Mouse (Mus musculus) hindbrain, embryonic 13.5 days (tissue): Measurements from ENCODE around the gene Zfyve16. TPM values are rescaled to one million over a fixed set of nuclear protein-coding genes. Genes with fewer than 3 reads are reported as not detected.

Experiments used
- ATAC-seq: fragments of 200-750 bp; cut with Nextera tagmentation; 2 replicates; pipeline ENCODE4 v1.8.0; 2017; ENCODE audit warnings: moderate TSS enrichment; ENCODE audit not compliant: low FRiP score
- H3K27ac ChIP-seq: fragments of 300-500 bp; sonication (generic); 2 replicates; pipeline ENCODE4 v1.5.1; 2015; ENCODE audit warnings: inconsistent platforms, mild to moderate bottlenecking, moderate library complexity
- H3K27me3 ChIP-seq: fragments of 300-500 bp; sonication (generic); 2 replicates; pipeline ENCODE4 v1.6.1; 2015; ENCODE audit warnings: mild to moderate bottlenecking, inconsistent platforms
- H3K36me3 ChIP-seq: fragments of 300-500 bp; sonication (generic); 2 replicates; pipeline ENCODE4 v1.6.1; 2015; ENCODE audit warnings: mild to moderate bottlenecking, inconsistent platforms
- H3K4me1 ChIP-seq: fragments of 300-500 bp; sonication (generic); replicated peaks from 2 replicates; pipeline ENCODE4 v1.6.1; 2015; ENCODE audit warnings: inconsistent platforms
- H3K4me2 ChIP-seq: fragments of 300-500 bp; sonication (generic); 2 replicates; pipeline ENCODE4 v1.6.1; 2015; ENCODE audit warnings: inconsistent platforms, mild to moderate bottlenecking, moderate library complexity
- H3K4me3 ChIP-seq: fragments of 300-500 bp; sonication (generic); 2 replicates; pipeline ENCODE4 v1.5.1; 2015; ENCODE audit warnings: mild to moderate bottlenecking, inconsistent platforms
- H3K9ac ChIP-seq: fragments of 300-500 bp; sonication (generic); 2 replicates; pipeline ENCODE4 v1.6.1; 2015; ENCODE audit warnings: mild to moderate bottlenecking, inconsistent platforms
- H3K9me3 ChIP-seq: fragments of 300-500 bp; sonication (generic); 2 replicates; pipeline ENCODE4 v1.6.1; 2016; ENCODE audit warnings: inconsistent platforms
- WGBS: fragments of 180-500 bp; shearing (Covaris S2); methylation state at CpG from one replicate; pipeline ENCODE4 v1.1.7; 2015; 5-methylcytosine and 5-hydroxymethylcytosine counted together
- polyA plus RNA-seq: library from polyadenylated mRNA; unstranded; fragments of >200 nt; fragmentation: Nextera tagmentation; extraction: Ambion mirVana; gene quantifications from 2 replicates; pipeline ENCODE4 v1.2.1, GENCODE M21; 2015

Zfyve16 gene
- 11.2 and 11.5 TPM in 2 replicates for polyA plus RNA-seq

- peak within 1 kb of the TSS; percentile 67 for H3K4me2 ChIP-seq
- WGBS: under 1% methylated on average over 46 of the region's 46 CpGs
- H3K4me1 ChIP-seq: peaks cover 12% of the 10 kb centered on the region
Observed at GRCm38 (mm10) chr13:92530721-92531211, at the start of gene Zfyve16. TSS of gene Zfyve16 (minus strand) at chr13:92530868.

GRCm38 (mm10) chr13:92578210-92578609 is 47.5 kb upstream of the Zfyve16 start:
- H3K36me3 ChIP-seq: no peaks in the 10 kb centered on the region
- no peak overlapping the region for H3K4me3 ChIP-seq
- no peak for ATAC-seq
- no peaks in the 10 kb centered on the region for H3K27me3 ChIP-seq
- no peaks in the 10 kb centered on the region for H3K9me3 ChIP-seq
- no peaks in the 10 kb centered on the region for H3K4me1 ChIP-seq
- no peak overlapping the region for H3K27ac ChIP-seq
- WGBS: 83% methylated on average over 4 of the region's 4 CpGs
- no peak overlapping the region for H3K9ac ChIP-seq
- H3K4me2 ChIP-seq: no peak overlapping the region

More at GRCm38 (mm10) chr13:92530721-92531211, at the start of gene Zfyve16:
- Histone ChIP-seq H3K4me3 (peak within 1 kb of the TSS; percentile 74), H3K27ac (peak within 1 kb of the TSS; percentile 95), H3K36me3 (no peaks in the 10 kb centered on the region), H3K9me3 (no peaks in the 10 kb centered on the region), H3K9ac (peak within 1 kb of the TSS; percentile 84), H3K27me3 (no peaks in the 10 kb centered on the region)
- ATAC-seq: peak; percentile 98

GRCm38 (mm10) chr13:92576688-92577087 is 46.0 kb upstream of the Zfyve16 start:
- H3K4me3 ChIP-seq: no peak overlapping the region
- H3K4me2 ChIP-seq: no peak overlapping the region
- ATAC-seq: no peak
- H3K4me1 ChIP-seq: no peaks in the 10 kb centered on the region
- no peaks in the 10 kb centered on the region for H3K27me3 ChIP-seq
- 47% methylated on average over 6 of the region's 6 CpGs for WGBS
- no peak overlapping the region for H3K27ac ChIP-seq
- H3K36me3 ChIP-seq: no peaks in the 10 kb centered on the region
- H3K9ac ChIP-seq: no peak overlapping the region
- H3K9me3 ChIP-seq: no peaks in the 10 kb centered on the region

GRCm38 (mm10) chr13:92576072-92576471 is 45.4 kb upstream of the Zfyve16 start, which contains the start of gene Spz1:
TSS of gene Spz1 (minus strand) at chr13:92576172.
- Histone ChIP-seq H3K27me3 (no peaks in the 10 kb centered on the region), H3K9ac (no peak within 1 kb of the TSS), H3K4me3 (no peak within 1 kb of the TSS), H3K4me2 (no peak within 1 kb of the TSS), H3K27ac (no peak within 1 kb of the TSS), H3K9me3 (no peaks in the 10 kb centered on the region), H3K4me1 (no peaks in the 10 kb centered on the region), H3K36me3 (no peaks in the 10 kb centered on the region)
- ATAC-seq: no peak

- ATAC-seq: no peak
- H3K36me3 ChIP-seq: no peaks in the 10 kb centered on the region
- WGBS: 66% methylated on average over 5 of the region's 5 CpGs
- peaks cover 11% of the 10 kb centered on the region; the same call in 1 of the 2 replicates for H3K4me1 ChIP-seq
- no peaks in the 10 kb centered on the region for H3K9me3 ChIP-seq
- no peak overlapping the region for H3K4me2 ChIP-seq
- H3K27me3 ChIP-seq: no peaks in the 10 kb centered on the region
- H3K27ac ChIP-seq: no peak overlapping the region
- H3K4me3 ChIP-seq: no peak overlapping the region
- no peak overlapping the region for H3K9ac ChIP-seq
Observed at GRCm38 (mm10) chr13:92559429-92559828, 28.8 kb upstream of the Zfyve16 start.

- no peak for ATAC-seq
- Histone ChIP-seq H3K4me3 (no peak overlapping the region), H3K9me3 (no peaks in the 10 kb centered on the region), H3K27ac (no peak overlapping the region), H3K36me3 (no peaks in the 10 kb centered on the region), H3K4me1 (peaks cover 11% of the 10 kb centered on the region; the same call in 1 of the 2 replicates), H3K9ac (no peak overlapping the region), H3K27me3 (no peaks in the 10 kb centered on the region), H3K4me2 (no peak overlapping the region)
- WGBS: 52% methylated on average over 2 of the region's 2 CpGs
Observed at GRCm38 (mm10) chr13:92557229-92557628, 26.6 kb upstream of the Zfyve16 start.

GRCm38 (mm10) chr13:92556458-92557126 is 25.9 kb upstream of the Zfyve16 start:
- Histone ChIP-seq H3K4me3 (no peak overlapping the region), H3K4me2 (no peak overlapping the region), H3K9ac (no peak overlapping the region), H3K27ac (no peak overlapping the region), H3K4me1 (peaks cover 11% of the 10 kb centered on the region; the same call in 1 of the 2 replicates), H3K27me3 (no peaks in the 10 kb centered on the region), H3K9me3 (0 out of 2 replicates have a peak, but pooled peaks cover under 1% of the 10 kb centered on the region), H3K36me3 (no peaks in the 10 kb centered on the region)
- no peak for ATAC-seq
- 24% methylated on average over 8 of the region's 8 CpGs for WGBS

- Histone ChIP-seq H3K4me1 (no peaks in the 10 kb centered on the region), H3K9me3 (peaks cover 14% of the 10 kb centered on the region; the same call in 1 of the 2 replicates), H3K36me3 (no peaks in the 10 kb centered on the region), H3K9ac (no peak overlapping the region), H3K27ac (no peak overlapping the region), H3K4me2 (no peak overlapping the region), H3K27me3 (no peaks in the 10 kb centered on the region), H3K4me3 (no peak overlapping the region)
- no peak for ATAC-seq
- WGBS: 96% methylated on average over 4 of the region's 4 CpGs
Observed at GRCm38 (mm10) chr13:92547093-92547492, 16.4 kb upstream of the Zfyve16 start.

- Histone ChIP-seq H3K9ac (no peak overlapping the region), H3K4me3 (no peak overlapping the region), H3K4me1 (no peaks in the 10 kb centered on the region), H3K9me3 (no peaks in the 10 kb centered on the region), H3K27me3 (no peaks in the 10 kb centered on the region), H3K36me3 (no peaks in the 10 kb centered on the region), H3K4me2 (no peak overlapping the region), H3K27ac (no peak overlapping the region)
- ATAC-seq: no peak
- WGBS: 84% methylated on average over 6 of the region's 6 CpGs
Observed at GRCm38 (mm10) chr13:92540997-92541396, 10.3 kb upstream of the Zfyve16 start.

- Histone ChIP-seq H3K9me3 (no peaks in the 10 kb centered on the region), H3K4me3 (no peak overlapping the region), H3K4me2 (no peak overlapping the region), H3K27me3 (no peaks in the 10 kb centered on the region), H3K27ac (no peak overlapping the region), H3K4me1 (no peaks in the 10 kb centered on the region), H3K36me3 (no peaks in the 10 kb centered on the region), H3K9ac (no peak overlapping the region)
- no peak for ATAC-seq
- WGBS: 64% methylated on average over 4 of the region's 4 CpGs
Observed at GRCm38 (mm10) chr13:92539126-92539525, 8.5 kb upstream of the Zfyve16 start.

GRCm38 (mm10) chr13:92533801-92534200 is 3.1 kb upstream of the Zfyve16 start:
- Histone ChIP-seq H3K9me3 (no peaks in the 10 kb centered on the region), H3K27me3 (no peaks in the 10 kb centered on the region), H3K4me2 (no peak overlapping the region), H3K9ac (no peak overlapping the region), H3K4me3 (no peak overlapping the region), H3K36me3 (no peaks in the 10 kb centered on the region), H3K4me1 (peaks cover 10% of the 10 kb centered on the region), H3K27ac (no peak overlapping the region)
- ATAC-seq: no peak
- WGBS: 59% methylated on average over 2 of the region's 2 CpGs

- Histone ChIP-seq H3K36me3 (no peaks in the 10 kb centered on the region), H3K4me3 (no peak overlapping the region), H3K27me3 (no peaks in the 10 kb centered on the region), H3K27ac (no peak overlapping the region), H3K4me1 (peaks cover 12% of the 10 kb centered on the region), H3K4me2 (no peak overlapping the region), H3K9me3 (no peaks in the 10 kb centered on the region), H3K9ac (0 out of 2 replicates have a peak overlapping the region, but pooled peaks have one; percentile 8)
- 88% methylated on average over 2 of the region's 2 CpGs for WGBS
- ATAC-seq: no peak
Observed at GRCm38 (mm10) chr13:92532216-92532615, 1.5 kb upstream of the Zfyve16 start.

- H3K27me3 ChIP-seq: no peaks in the 10 kb centered on the region
- H3K4me1 ChIP-seq: peaks cover 12% of the 10 kb centered on the region
- H3K4me2 ChIP-seq: peak overlapping the region; percentile 67
- peak overlapping the region; percentile 95 for H3K27ac ChIP-seq
- H3K4me3 ChIP-seq: peak overlapping the region; percentile 74
- H3K36me3 ChIP-seq: no peaks in the 10 kb centered on the region
- H3K9me3 ChIP-seq: no peaks in the 10 kb centered on the region
- WGBS: 4% methylated on average over 15 of the region's 15 CpGs
- H3K9ac ChIP-seq: peak overlapping the region; percentile 84
- peak; percentile 16; the same call in 1 of the 2 replicates for ATAC-seq
Observed at GRCm38 (mm10) chr13:92531237-92531636, 569 bp upstream of the Zfyve16 start.
